Mouse (Mus musculus) liver, postnatal 0 days (tissue): ENCODE results near the gene Gm11361.

Experiments used
- CTCF ChIP-seq: sonication (generic); IDR thresholded peaks from 2 replicates; pipeline ENCODE4 v1.5.1; 2016; ENCODE audit warnings: antibody characterized with exemption, low read depth
- EP300 ChIP-seq: IDR thresholded peaks from 2 replicates; pipeline ENCODE4 v1.6.1; 2016; ENCODE audit warnings: antibody characterized with exemption, low read depth, mild to moderate bottlenecking

- no peak for TF ChIP-seq CTCF
- no peak for TF ChIP-seq EP300
Measured at GRCm38 (mm10) chr13:28297577-28297976, 40.2 kb downstream of the Gm11361 start.
